Mouse (Mus musculus): ENCODE data around the gene Ccdc69. TPM values are rescaled to one million over a fixed set of nuclear protein-coding genes. Genes with fewer than 3 reads are reported as not detected.

Ccdc69 gene
- polyA plus RNA-seq, 1 experiment: not detected

DNA sequence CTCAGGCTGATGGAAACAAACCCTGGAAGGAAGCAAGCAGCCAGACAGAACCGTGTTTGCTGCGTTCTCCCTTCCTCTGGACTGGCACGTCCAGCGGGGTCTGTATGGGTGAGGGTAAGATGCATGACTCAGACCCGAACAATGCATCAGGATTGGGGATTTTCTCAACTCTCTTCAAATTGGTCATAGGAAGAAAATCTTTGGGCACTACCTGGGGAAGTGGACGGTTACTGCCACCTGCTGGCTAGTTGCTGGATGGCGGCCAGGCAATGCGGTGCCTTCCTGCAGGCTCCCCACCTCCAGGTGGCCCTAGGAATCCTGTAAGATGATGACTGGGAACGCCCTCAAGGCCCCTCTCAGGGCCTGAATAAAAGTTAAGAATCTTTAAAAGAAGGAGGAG is 38.3 kb downstream of the Ccdc69 start:
- Histone ChIP-seq H3K4me1 (ENCODE audit: control insufficient read depth, insufficient read depth, low read length) (peaks cover 2% of the 10 kb centered on the region; the same call in 1 of the 2 replicates), H3K27ac (ENCODE audit: insufficient read depth, low read depth, low read length) (no peak overlapping the region), H3K4me3 (ENCODE audit: insufficient read depth, low read depth, low read length) (no peak overlapping the region)
- TF ChIP-seq CTCF (IDR thresholded peaks at IDR 0.05; ENCODE audit: insufficient read depth, low read depth, low read length): peak; percentile 82
- TF ChIP-seq POLR2A (IDR thresholded peaks at IDR 0.05; ENCODE audit: insufficient read depth, low read depth, low read length): no peak
- 4% methylated on average over 9 of the region's 9 CpGs for whole genome bisulfite sequencing

DNA sequence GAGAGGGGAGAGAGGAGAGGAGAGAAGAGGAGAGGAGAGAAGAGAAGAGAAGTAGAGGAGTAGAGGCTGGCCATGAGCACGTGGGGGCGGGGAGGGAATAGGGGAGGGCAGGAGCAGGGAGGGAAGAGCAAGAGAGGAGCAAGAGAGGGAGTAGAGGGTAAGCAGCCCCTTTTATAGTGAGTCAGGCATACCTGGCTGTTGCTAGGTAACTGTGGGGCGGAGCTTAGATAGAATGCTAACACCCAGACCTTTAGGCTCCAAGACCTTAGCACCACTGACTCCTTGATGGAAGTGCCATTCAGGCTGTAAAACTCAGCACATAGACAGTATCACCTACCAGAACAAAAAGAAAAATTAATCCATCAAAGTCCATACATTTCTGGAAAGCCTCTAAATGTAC is 41.3 kb downstream of the Ccdc69 start:
- H3K4me3 ChIP-seq (ENCODE audit: insufficient read depth, low read depth, low read length): no peak overlapping the region
- no peak overlapping the region for H3K27ac ChIP-seq (ENCODE audit: insufficient read depth, low read depth, low read length)
- TF ChIP-seq CTCF (IDR thresholded peaks at IDR 0.05; ENCODE audit: insufficient read depth, low read depth, low read length): no peak
- no peak for TF ChIP-seq POLR2A (IDR thresholded peaks at IDR 0.05; ENCODE audit: insufficient read depth, low read depth, low read length)
- WGBS: 47% methylated on average over 3 of the region's 3 CpGs
- peaks cover 17% of the 10 kb centered on the region for H3K4me1 ChIP-seq (ENCODE audit: control insufficient read depth, insufficient read depth, low read length)

DNA sequence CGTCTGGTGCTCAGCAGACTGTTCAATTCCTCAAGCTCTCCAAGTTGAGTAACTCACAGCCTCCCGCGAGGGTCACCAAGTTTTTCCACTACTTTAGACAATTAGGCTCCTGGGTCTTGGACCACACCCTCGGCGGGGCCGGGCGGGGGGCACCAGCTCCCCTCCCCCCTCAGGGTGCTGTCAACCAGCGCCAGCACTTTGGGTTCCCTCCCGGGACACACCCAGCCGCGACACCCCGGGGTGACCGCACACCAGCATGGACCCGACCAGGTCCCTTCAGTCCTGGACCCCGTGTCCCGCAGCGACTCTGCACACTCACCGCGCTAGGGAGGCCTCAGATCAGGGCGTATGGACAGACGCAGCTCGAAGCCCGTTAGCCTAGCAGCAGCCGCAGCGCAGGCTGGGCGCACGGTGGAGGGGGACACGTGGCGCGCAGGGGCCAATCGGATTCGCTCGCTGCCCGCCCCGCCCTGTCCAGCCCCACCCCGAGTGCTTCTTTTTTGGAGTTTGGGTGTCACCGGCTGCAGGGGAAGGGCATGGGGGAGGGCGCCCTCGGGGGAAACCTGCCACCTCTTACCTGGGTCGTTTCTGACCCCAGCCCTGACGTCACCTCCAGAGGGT is 44.8 kb downstream of the Ccdc69 start, which contains the start of gene Anxa6:
Gene Anxa6 (minus strand): TSS at position 406 of the 621 bp plus-strand sequence.
- Histone ChIP-seq H3K4me3 (ENCODE audit: insufficient read depth, low read depth, low read length) (peak within 1 kb of the TSS; percentile 57), H3K27ac (ENCODE audit: insufficient read depth, low read depth, low read length) (no peak within 1 kb of the TSS), H3K4me1 (ENCODE audit: control insufficient read depth, insufficient read depth, low read length) (peaks cover 21% of the 10 kb centered on the region)
- TF ChIP-seq CTCF (IDR thresholded peaks at IDR 0.05; ENCODE audit: insufficient read depth, low read depth, low read length) (no peak), POLR2A (IDR thresholded peaks at IDR 0.05; ENCODE audit: insufficient read depth, low read depth, low read length) (peak; percentile 63; the same call in 1 of the 2 replicates)
- WGBS: under 1% methylated on average over 41 of the region's 41 CpGs

DNA sequence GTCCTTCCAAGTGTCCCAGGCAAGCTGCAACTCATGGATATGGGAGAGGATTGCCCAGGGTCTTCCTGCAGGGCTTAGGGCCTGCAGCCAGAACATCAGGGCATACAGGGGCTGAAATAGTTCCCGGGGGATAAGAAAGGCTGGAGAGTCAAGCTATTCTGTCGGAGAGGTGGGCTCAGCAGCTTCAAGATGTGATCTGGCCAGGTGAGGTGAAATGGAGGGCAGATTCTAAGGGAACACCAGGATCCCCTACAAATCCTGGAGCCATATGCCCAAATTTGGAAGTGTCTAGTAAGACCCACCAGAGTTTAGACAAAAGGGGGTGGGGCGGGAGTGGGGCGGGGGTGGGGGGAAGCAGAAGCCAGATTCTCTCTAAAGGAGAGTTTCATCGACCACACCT is 45.6 kb downstream of the Ccdc69 start:
- peaks cover 27% of the 10 kb centered on the region for H3K4me1 ChIP-seq (ENCODE audit: control insufficient read depth, insufficient read depth, low read length)
- H3K4me3 ChIP-seq (ENCODE audit: insufficient read depth, low read depth, low read length): peak overlapping the region; percentile 57
- H3K27ac ChIP-seq (ENCODE audit: insufficient read depth, low read depth, low read length): no peak overlapping the region
- TF ChIP-seq POLR2A (IDR thresholded peaks at IDR 0.05; ENCODE audit: insufficient read depth, low read depth, low read length) (no peak), CTCF (IDR thresholded peaks at IDR 0.05; ENCODE audit: insufficient read depth, low read depth, low read length) (no peak)
- WGBS: 19% methylated on average over 5 of the region's 5 CpGs

DNA sequence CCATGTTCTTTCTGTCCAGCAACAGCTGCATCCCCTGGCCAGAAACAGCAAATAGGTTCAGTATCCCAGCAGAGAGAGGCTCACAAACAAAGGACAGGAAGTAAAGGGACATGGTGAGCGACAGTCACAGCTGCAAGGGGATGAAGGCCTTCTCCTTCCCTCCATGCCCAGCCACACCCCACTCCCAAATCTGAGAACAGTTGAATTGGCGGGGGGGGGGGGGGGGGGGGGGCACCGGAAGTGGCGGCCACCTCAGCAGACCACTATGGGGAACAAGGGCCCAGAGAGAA is 46.0 kb downstream of the Ccdc69 start:
- peak overlapping the region; percentile 32 for H3K4me3 ChIP-seq (ENCODE audit: insufficient read depth, low read depth, low read length)
- H3K4me1 ChIP-seq (ENCODE audit: control insufficient read depth, insufficient read depth, low read length): peaks cover 29% of the 10 kb centered on the region
- no peak overlapping the region for H3K27ac ChIP-seq (ENCODE audit: insufficient read depth, low read depth, low read length)
- 31% methylated on average over 1 of the region's 4 CpGs for WGBS
- TF ChIP-seq CTCF (IDR thresholded peaks at IDR 0.05; ENCODE audit: insufficient read depth, low read depth, low read length) (no peak), POLR2A (IDR thresholded peaks at IDR 0.05; ENCODE audit: insufficient read depth, low read depth, low read length) (no peak)

DNA sequence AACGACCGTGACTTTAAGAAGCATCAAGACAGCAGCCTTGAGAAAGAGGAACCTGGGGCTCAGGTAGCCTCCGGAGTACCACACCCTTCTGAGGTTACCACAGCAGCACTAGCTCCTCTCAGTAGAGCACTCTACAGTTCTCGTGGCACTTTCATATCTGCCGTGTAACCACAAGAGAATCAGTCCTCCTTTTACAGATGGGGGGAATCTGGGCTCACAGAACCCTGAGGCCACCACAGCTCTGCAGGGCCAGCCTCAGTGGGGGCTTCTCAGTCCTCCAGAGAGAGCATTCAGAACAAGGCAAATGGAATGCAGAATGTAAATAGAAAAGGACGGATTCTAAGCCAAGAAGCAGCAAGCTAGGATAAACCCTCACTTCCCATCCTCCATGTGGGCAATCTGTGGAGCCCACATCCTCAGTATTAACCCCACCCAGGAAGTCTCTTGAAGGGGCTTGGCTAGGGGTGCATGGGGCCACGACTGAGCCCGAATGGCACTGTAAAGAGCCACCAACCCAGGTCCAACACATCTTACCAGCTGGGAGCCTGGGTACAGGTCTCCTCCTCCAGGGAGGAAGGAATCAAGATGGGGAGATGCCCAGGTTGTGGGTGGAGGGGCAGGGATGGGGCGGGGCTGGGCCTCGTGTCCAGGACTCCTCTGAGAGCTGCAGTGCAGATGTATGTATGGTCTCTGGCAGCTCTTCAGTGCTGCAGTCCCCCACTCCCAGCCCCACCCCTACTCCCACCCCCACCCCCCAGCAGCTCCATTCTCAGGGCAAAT is 46.5 kb downstream of the Ccdc69 start:
- H3K27ac ChIP-seq (ENCODE audit: insufficient read depth, low read depth, low read length): no peak overlapping the region

DNA sequence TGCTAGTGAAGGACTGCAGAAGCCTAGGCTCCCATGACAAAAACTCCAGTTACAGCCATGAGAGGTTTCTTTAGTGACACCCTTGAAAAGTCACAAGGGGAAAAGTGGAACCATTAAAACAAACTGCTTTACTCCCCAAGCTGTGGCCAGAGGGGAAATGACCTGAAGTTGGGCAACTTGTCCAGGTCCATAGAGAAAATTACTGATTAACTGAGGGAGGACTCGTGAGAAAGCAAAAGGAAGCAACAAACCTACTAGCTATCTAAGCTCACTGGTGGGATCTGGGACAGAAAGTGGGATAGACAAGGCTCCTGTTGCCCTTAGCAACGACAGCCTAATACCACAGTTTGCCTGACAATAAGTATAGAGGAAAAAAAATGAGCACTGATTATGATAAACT is 49.4 kb downstream of the Ccdc69 start:
- TF ChIP-seq POLR2A (IDR thresholded peaks at IDR 0.05; ENCODE audit: insufficient read depth, low read depth, low read length) (no peak), CTCF (IDR thresholded peaks at IDR 0.05; ENCODE audit: insufficient read depth, low read depth, low read length) (no peak)
- Histone ChIP-seq H3K4me1 (ENCODE audit: control insufficient read depth, insufficient read depth, low read length) (peaks cover 37% of the 10 kb centered on the region), H3K4me3 (ENCODE audit: insufficient read depth, low read depth, low read length) (no peak overlapping the region), H3K27ac (ENCODE audit: insufficient read depth, low read depth, low read length) (no peak overlapping the region)
- WGBS: 46% methylated on average over 2 of the region's 2 CpGs

More for the DNA sequence above, 46.5 kb downstream of the Ccdc69 start:
- 55% methylated on average over 10 of the region's 10 CpGs for WGBS
- TF ChIP-seq CTCF (IDR thresholded peaks at IDR 0.05; ENCODE audit: insufficient read depth, low read depth, low read length) (no peak), POLR2A (IDR thresholded peaks at IDR 0.05; ENCODE audit: insufficient read depth, low read depth, low read length) (no peak)
- H3K4me1 ChIP-seq (ENCODE audit: control insufficient read depth, insufficient read depth, low read length): peaks cover 31% of the 10 kb centered on the region
- H3K4me3 ChIP-seq (ENCODE audit: insufficient read depth, low read depth, low read length): no peak overlapping the region

DNA sequence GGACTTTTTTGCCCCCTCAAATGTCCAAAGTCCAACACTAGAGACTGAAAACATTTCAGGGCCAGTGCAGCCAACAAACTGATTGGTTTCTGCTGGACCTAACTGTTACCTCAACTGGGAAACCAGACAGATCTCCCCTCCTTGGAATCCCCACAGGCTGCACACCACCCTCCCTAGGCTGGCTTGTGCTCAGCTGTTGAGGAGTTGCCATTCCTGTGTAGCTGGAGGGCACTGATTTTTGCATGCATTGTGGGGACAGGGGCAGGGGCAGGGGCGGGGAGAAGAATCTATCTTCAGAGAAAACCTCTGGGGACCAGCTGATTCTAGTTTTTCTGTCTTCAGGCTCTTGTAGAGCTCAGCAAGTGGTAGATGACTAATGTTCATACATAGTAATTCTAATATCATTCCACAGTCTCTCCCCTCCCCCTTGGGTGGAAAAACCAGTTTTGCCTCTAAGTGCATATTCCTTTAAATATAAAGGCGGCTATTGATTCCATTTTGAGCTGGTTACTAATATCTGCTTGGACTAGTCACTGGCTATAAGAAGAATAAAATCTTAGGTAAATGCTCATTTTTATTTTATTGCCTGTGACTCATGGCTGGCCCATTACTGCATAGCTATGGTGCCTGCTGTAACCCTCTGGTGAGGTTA is 50.6 kb downstream of the Ccdc69 start:
- Histone ChIP-seq H3K4me1 (ENCODE audit: control insufficient read depth, insufficient read depth, low read length) (peaks cover 41% of the 10 kb centered on the region), H3K27ac (ENCODE audit: insufficient read depth, low read depth, low read length) (peak overlapping the region; percentile 65), H3K4me3 (ENCODE audit: insufficient read depth, low read depth, low read length) (no peak overlapping the region)
- no peak for TF ChIP-seq CTCF (IDR thresholded peaks at IDR 0.05; ENCODE audit: insufficient read depth, low read depth, low read length)
- no peak for TF ChIP-seq POLR2A (IDR thresholded peaks at IDR 0.05; ENCODE audit: insufficient read depth, low read depth, low read length)
- WGBS: 64% methylated on average over 2 of the region's 2 CpGs

DNA sequence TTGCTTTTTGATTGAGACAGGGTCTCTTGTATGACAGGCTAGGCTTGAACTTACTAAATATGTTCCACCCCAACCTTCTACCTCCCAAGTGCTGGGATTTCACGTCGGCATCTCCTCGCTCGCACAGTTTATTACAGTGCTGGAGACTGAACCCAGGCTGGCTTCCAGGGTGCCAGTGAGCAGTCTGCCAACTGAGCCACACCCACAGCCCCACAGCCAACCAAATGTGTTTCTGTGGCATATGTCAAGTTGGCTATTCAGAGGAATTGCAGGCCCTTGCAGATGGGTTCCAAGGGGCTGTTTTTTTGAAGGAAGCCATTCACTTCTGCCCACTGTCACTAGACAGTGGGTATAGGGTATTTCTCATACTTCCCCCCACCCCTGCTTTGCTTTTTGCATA is 52.0 kb downstream of the Ccdc69 start:
- TF ChIP-seq POLR2A (IDR thresholded peaks at IDR 0.05; ENCODE audit: insufficient read depth, low read depth, low read length) (no peak), CTCF (IDR thresholded peaks at IDR 0.05; ENCODE audit: insufficient read depth, low read depth, low read length) (no peak)
- H3K4me3 ChIP-seq (ENCODE audit: insufficient read depth, low read depth, low read length): no peak overlapping the region
- peaks cover 38% of the 10 kb centered on the region for H3K4me1 ChIP-seq (ENCODE audit: control insufficient read depth, insufficient read depth, low read length)
- no peak overlapping the region for H3K27ac ChIP-seq (ENCODE audit: insufficient read depth, low read depth, low read length)
- 39% methylated on average over 4 of the region's 4 CpGs for WGBS
